Mouse (Mus musculus): ENCODE measurements at regions not wholly inside any gene's neighbourhood (a gene's known extent, or its start where the extent isn't known, plus 50 kb on each side); places are given as distances from the start of the nearest gene placed in this dataset.
A peak's percentile ranks its signal among the peaks of the same experiment; 100 is the strongest.

DNA sequence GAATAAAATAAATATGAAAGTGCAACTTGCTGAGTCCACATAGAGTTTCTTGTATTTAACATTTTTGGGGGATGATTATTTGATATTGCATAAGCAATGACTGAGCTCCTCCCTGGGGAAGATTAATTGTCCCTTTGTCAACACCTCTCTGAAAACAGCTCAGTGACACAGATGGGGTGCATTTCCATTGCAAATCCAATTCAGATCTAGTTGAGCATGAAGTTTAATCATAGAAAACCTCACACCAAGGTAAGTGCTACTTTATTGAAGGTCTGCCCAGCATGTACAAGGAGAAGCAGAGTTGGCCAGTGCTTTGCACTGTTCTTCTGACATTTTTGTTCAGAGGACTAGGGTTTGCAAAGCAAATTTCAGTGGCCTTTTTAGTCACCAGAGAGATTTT, 827.5 kb upstream of the Cdh6 start:
- no peak overlapping the region for H3K9ac ChIP-seq
- H3K4me2 ChIP-seq (replicated peaks), result no peak overlapping the region
- no peaks in the 10 kb centered on the region for H3K9me3 ChIP-seq
- H3K27me3 ChIP-seq (replicated peaks), result no peaks in the 10 kb centered on the region
- no peaks in the 10 kb centered on the region for H3K4me1 ChIP-seq
- no peaks in the 10 kb centered on the region for H3K36me3 ChIP-seq
- no peak overlapping the region for H3K27ac ChIP-seq
- H3K4me3 ChIP-seq, result no peak overlapping the region
- no peak for ATAC-seq (ENCODE audit: low FRiP score, low read depth)

DNA sequence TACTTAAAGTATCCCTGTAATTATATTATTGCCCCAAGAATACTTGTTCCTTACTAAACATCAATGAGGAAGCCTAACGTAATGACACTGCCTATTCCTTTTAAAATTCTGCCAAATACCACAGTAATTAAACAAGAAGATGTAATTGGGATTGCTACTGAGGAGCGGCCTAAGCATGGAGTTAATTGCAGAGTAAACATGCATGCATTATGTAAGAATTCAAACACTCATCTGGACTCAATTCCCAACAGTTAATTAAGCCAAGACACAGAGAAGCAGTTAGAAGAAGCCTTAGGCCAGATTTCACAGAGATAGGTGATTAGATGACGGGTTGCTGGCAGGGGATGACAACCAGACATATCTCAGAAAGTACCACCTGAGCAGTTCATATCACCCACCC, 816.3 kb upstream of the Cdh6 start:
- Histone ChIP-seq H3K36me3 (no peaks in the 10 kb centered on the region), H3K4me1 (no peaks in the 10 kb centered on the region), H3K4me2 (replicated peaks) (no peak overlapping the region), H3K27ac (no peak overlapping the region), H3K27me3 (replicated peaks) (no peaks in the 10 kb centered on the region), H3K9ac (no peak overlapping the region), H3K9me3 (no peaks in the 10 kb centered on the region), H3K4me3 (no peak overlapping the region)
- ATAC-seq (ENCODE audit: low FRiP score, low read depth), result no peak
- 74% methylated on average over 3 of the region's 3 CpGs for WGBS

DNA sequence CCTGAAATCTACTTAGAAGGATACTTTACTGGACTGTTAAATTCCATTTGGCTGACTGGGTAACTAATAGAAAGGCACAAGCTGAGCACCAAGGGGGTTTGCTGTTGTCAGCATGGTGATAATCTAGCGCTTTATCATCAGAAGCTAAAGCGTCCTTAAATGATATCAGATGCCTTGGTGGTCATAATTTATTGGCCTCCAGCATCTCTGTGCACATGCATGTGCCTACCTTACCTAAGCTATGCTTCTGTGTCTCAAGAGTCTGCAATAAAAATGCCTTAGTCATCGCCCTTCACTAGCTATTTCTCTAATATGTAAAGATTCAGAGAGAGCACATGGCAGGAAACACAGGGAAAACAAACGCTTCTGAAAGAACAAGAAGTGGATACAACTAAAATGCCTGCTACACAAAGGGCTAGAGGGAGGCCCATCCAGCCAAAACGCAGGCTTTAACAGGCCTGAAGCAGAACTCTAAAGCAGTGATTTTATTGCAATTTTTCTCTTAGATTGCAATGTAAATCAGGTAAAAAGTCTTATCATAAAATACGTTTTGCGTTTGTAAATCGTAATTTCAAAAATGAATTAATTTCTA, 815.5 kb upstream of the Cdh6 start:
- 74% methylated on average over 8 of the region's 8 CpGs for WGBS
- Histone ChIP-seq H3K27ac (no peak overlapping the region), H3K4me1 (no peaks in the 10 kb centered on the region), H3K9me3 (no peaks in the 10 kb centered on the region), H3K27me3 (replicated peaks) (no peaks in the 10 kb centered on the region), H3K4me2 (replicated peaks) (no peak overlapping the region), H3K36me3 (no peaks in the 10 kb centered on the region), H3K4me3 (no peak overlapping the region), H3K9ac (no peak overlapping the region)
- no peak for ATAC-seq (ENCODE audit: low FRiP score, low read depth)

GRCm38 (mm10) chr15:13969811-13970210, 796.3 kb upstream of the Cdh6 start:
- no peak overlapping the region for H3K4me3 ChIP-seq
- ATAC-seq (ENCODE audit: low FRiP score, low read depth), result peak; percentile 91
- no peak overlapping the region for H3K9ac ChIP-seq
- H3K27ac ChIP-seq, result no peak overlapping the region
- H3K4me2 ChIP-seq (replicated peaks), result no peak overlapping the region; the same call in 1 of the 2 replicates
- H3K9me3 ChIP-seq, result no peaks in the 10 kb centered on the region
- 18% methylated on average over 7 of the region's 7 CpGs for WGBS
- no peaks in the 10 kb centered on the region for H3K4me1 ChIP-seq
- H3K36me3 ChIP-seq, result no peaks in the 10 kb centered on the region
- H3K27me3 ChIP-seq (replicated peaks), result no peaks in the 10 kb centered on the region

Data from neural tube, embryonic 12.5 days (tissue).